Mouse (Mus musculus): ENCODE measurements around the gene N6amt1. TPM values are rescaled to one million over a fixed set of nuclear protein-coding genes. Genes with fewer than 3 reads are reported as not detected.

N6amt1 gene
- polyA plus RNA-seq, 1 experiment from 2014 or later = 21.9 TPM

DNA sequence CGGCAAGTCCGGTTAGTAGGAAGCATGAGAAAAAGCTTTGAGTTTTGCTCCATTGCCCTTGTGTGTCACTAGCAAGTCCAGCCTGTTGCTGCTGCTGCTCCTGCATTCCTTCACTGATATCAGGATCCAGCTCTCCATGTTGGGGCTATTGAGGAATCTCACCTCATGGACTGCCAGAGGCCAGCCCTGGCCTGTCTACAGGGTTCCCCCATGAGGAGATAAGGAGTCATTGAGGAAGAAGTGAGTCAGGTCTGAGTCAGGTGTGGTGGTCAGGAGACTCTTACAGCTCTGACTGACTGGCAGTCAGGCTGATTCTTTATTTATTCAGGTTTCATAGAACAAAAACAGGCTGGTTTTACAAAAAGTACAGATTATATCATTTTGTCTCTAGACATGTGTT lies 5.9 kb upstream of the N6amt1 start:
- Histone ChIP-seq H3K4me1 (peaks cover 4% of the 10 kb centered on the region; the same call in 1 of the 2 replicates), H3K27me3 (ENCODE audit: insufficient read depth, poor library complexity, severe bottlenecking) (no peaks in the 10 kb centered on the region), H3K4me3 (no peak overlapping the region), H3K9me3 (no peaks in the 10 kb centered on the region), H3K27ac (peak overlapping the region; percentile 23; the same call in 1 of the 2 replicates), H3K36me3 (no peaks in the 10 kb centered on the region)
- 80% methylated on average over 2 of the region's 2 CpGs for WGBS
- peak; percentile 85 for DNase-seq (ENCODE audit: low spot score)

DNA sequence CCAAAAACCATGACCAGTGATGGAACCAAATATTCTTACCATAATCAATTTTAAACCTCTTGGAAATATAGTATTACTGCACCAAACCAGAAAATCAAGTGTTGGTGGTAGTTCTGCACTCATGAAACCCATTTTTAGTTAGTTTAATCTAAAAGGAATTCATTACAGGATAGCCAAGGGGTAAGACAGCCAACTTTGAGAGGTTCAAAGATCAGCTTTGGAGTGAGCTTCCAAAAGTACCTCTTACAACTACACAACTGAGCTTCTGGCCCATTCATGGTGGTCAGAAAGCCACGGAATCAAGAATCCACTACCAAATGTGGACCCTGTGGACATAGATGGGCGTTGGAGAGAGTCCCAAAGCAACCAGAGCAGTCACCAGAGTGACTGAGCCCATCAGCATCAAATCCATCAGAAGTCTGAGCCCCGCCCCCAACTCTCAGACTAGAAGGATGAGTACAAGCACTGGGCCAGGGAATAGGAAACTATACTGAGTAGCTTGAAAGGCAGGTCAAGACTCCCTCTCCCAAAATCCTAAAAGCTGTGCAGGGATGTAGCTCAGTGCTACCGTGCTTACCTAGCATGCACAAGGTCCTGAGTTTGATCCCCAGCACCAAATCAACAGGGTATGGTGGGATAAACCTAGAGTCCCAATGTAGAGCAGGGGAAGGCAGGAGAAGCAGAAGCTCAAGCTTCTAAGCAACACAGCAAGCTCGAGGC lies 2.4 kb upstream of the N6amt1 start:
- H3K36me3 ChIP-seq = no peaks in the 10 kb centered on the region
- DNase-seq (ENCODE audit: low spot score) = peak; percentile 66
- no peaks in the 10 kb centered on the region for H3K27me3 ChIP-seq (ENCODE audit: insufficient read depth, poor library complexity, severe bottlenecking)
- peaks cover 4% of the 10 kb centered on the region; the same call in 1 of the 2 replicates for H3K4me1 ChIP-seq
- 75% methylated on average over 5 of the region's 5 CpGs for WGBS
- H3K4me3 ChIP-seq = no peak overlapping the region
- no peak overlapping the region for H3K27ac ChIP-seq
- no peaks in the 10 kb centered on the region for H3K9me3 ChIP-seq

DNA sequence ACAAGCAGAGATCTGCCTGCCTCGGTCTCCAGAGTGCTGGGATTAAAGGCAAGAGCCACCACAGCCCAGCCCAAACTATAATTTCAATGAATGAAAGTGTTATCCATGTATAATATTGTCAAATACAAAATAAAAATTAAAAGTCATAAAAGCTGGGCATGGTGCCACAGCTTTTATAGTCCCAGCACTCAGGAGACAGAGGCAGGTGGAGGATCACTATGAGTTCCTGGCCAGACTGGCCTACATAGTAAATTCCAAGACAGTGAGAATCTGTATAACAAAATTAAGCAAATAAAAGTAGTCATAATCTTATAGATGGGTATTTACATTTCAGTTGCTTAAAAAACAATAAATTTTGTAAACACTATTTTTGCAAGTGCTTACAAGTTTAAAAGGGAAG lies 380 bp upstream of the N6amt1 start:
- 98% methylated on average over 1 of the region's 1 CpGs for WGBS

GRCm38 (mm10) chr16:87354748-87355147 lies 763 bp downstream of the N6amt1 start:
- no peaks in the 10 kb centered on the region for H3K27me3 ChIP-seq (ENCODE audit: insufficient read depth, poor library complexity, severe bottlenecking)
- H3K36me3 ChIP-seq = peaks cover 26% of the 10 kb centered on the region
- H3K9me3 ChIP-seq = no peaks in the 10 kb centered on the region
- no peak for DNase-seq (ENCODE audit: low spot score)
- H3K4me3 ChIP-seq = peak overlapping the region; percentile 75
- peak overlapping the region; percentile 98; the same call in 1 of the 2 replicates for H3K27ac ChIP-seq
- H3K4me1 ChIP-seq = no peaks in the 10 kb centered on the region; the same call in 1 of the 2 replicates
- WGBS = 82% methylated on average over 7 of the region's 7 CpGs

More for the DNA sequence above, 380 bp upstream of the N6amt1 start:
- Histone ChIP-seq H3K4me3 (peak overlapping the region; percentile 75), H3K36me3 (peaks cover 17% of the 10 kb centered on the region; the same call in 1 of the 2 replicates), H3K4me1 (no peaks in the 10 kb centered on the region; the same call in 1 of the 2 replicates), H3K27me3 (ENCODE audit: insufficient read depth, poor library complexity, severe bottlenecking) (no peaks in the 10 kb centered on the region), H3K9me3 (no peaks in the 10 kb centered on the region), H3K27ac (peak overlapping the region; percentile 98)
- DNase-seq (ENCODE audit: low spot score) = no peak

DNA sequence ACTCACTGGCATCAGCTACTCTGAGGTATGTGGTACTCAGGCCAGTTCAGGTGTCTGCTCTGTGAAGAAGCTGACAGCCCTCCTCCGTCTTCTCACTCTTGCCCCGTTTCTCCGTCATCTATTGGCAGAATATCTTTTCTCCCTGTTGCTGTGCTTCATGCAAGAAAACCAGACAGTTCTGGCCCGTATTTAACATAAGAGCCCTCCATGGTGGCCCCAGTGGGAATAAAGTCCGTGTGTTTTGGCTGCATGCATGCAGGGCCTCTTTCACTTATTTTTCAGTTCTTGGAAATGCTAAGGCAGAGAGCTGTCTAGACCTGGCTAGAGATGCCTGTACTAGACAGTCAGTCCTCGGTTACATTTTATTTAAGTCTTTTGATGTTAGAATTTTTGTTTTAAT lies 6.1 kb downstream of the N6amt1 start:
- no peaks in the 10 kb centered on the region for H3K9me3 ChIP-seq
- H3K4me1 ChIP-seq = 0 out of 2 replicates have a peak, but pooled peaks cover 5% of the 10 kb centered on the region
- H3K27me3 ChIP-seq (ENCODE audit: insufficient read depth, poor library complexity, severe bottlenecking) = no peaks in the 10 kb centered on the region
- peaks cover 66% of the 10 kb centered on the region for H3K36me3 ChIP-seq
- no peak overlapping the region for H3K4me3 ChIP-seq
- peak; percentile 53 for DNase-seq (ENCODE audit: low spot score)
- no peak overlapping the region for H3K27ac ChIP-seq
- WGBS = 91% methylated on average over 6 of the region's 6 CpGs

DNA sequence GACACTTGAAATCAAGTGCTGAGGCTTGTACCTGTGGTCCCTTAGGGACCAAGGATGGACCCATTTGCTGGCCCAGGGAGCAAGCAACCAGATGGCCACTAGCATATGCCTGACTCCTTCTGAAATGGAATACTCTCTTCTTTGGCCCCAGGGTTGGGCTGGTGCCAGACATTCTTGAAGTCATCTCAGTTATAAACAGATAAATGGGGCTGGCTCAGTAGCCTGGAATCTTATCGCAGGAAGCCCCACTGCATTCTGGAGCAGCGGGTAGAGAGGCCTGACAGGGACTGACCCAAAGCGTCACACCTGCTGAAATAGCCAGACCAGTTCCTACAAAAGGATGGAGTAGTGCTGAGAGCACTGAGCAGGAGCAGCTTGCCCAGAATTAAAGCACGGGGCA lies 10.2 kb downstream of the N6amt1 start:
- 82% methylated on average over 4 of the region's 4 CpGs for WGBS
- Histone ChIP-seq H3K4me1 (0 out of 2 replicates have a peak, but pooled peaks cover 5% of the 10 kb centered on the region), H3K4me3 (no peak overlapping the region), H3K27ac (no peak overlapping the region), H3K27me3 (ENCODE audit: insufficient read depth, poor library complexity, severe bottlenecking) (no peaks in the 10 kb centered on the region), H3K9me3 (no peaks in the 10 kb centered on the region), H3K36me3 (peaks cover 72% of the 10 kb centered on the region)
- DNase-seq (ENCODE audit: low spot score) = peak; percentile 66

DNA sequence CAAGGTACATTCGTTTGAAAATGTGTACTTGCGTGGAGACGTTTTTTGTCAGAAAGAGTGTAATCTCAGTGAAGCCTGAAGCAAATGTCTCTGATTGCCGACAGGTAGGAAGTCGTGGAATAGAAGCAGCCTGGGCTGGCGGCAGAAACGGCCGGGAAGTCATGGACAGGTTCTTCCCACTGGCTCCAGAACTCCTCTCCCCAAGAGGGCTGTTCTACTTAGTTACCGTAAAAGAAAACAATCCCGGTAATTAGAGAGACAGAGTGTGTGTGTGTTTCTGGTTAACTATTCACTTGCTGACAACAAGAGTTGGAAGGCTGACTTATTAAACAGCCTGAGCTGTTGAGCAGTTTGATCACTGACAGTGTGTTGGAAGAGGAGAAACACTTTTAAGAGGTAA lies 12.1 kb downstream of the N6amt1 start:
- Histone ChIP-seq H3K27me3 (ENCODE audit: insufficient read depth, poor library complexity, severe bottlenecking) (no peaks in the 10 kb centered on the region), H3K4me3 (no peak overlapping the region), H3K36me3 (peaks cover 67% of the 10 kb centered on the region), H3K27ac (no peak overlapping the region), H3K4me1 (0 out of 2 replicates have a peak, but pooled peaks cover 5% of the 10 kb centered on the region), H3K9me3 (no peaks in the 10 kb centered on the region)
- 78% methylated on average over 10 of the region's 10 CpGs for WGBS
- no peak for DNase-seq (ENCODE audit: low spot score)

DNA sequence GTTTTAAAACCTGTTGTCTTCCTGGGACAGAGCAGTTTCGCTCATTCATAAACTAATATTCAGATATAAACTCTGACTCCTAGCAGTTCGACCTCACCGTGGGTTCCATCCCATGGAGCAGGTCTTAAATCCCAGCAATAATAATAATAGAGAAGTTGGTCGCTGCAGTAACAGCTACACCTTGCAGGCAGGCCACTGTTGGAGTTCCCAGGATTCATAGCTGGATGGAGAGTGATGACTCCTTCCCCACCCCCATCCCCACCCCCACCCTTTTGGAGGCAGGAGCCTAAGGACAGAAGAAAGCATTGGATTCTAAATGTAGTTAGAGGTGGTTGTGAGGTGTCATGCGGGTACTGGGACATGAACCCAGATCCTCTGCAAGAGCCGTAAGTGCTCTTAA lies 12.5 kb downstream of the N6amt1 start:
- H3K4me1 ChIP-seq = 0 out of 2 replicates have a peak, but pooled peaks cover 5% of the 10 kb centered on the region
- H3K4me3 ChIP-seq = no peak overlapping the region
- no peaks in the 10 kb centered on the region for H3K27me3 ChIP-seq (ENCODE audit: insufficient read depth, poor library complexity, severe bottlenecking)
- peaks cover 67% of the 10 kb centered on the region for H3K36me3 ChIP-seq
- no peaks in the 10 kb centered on the region for H3K9me3 ChIP-seq
- H3K27ac ChIP-seq = no peak overlapping the region
- WGBS = 94% methylated on average over 6 of the region's 6 CpGs
- peak; percentile 2 for DNase-seq (ENCODE audit: low spot score)

DNA sequence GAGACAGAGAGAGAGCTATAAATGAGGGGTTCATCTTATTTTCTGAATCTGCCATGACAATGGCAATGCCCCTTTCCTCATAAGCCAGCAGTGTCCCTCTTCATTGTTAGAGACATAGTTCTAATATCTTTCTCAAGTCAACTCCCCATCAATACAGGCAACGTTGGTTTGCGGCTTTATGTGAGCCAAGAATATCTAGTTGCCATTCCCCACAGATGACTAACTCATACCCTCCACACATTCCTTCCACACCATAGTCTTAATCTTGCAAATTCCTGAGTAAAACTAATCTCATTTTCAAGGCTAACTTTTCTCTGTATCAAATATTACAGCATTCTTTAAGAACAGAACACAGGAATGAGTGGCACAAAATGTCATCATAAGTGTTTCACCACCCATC lies 29.0 kb downstream of the N6amt1 start:
- Histone ChIP-seq H3K4me3 (no peak overlapping the region), H3K27me3 (ENCODE audit: insufficient read depth, poor library complexity, severe bottlenecking) (no peaks in the 10 kb centered on the region), H3K36me3 (peaks cover 80% of the 10 kb centered on the region), H3K4me1 (no peaks in the 10 kb centered on the region), H3K27ac (no peak overlapping the region), H3K9me3 (no peaks in the 10 kb centered on the region)
- DNase-seq (ENCODE audit: low spot score) = no peak
- 72% methylated on average over 2 of the region's 2 CpGs for WGBS

GRCm38 (mm10) chr16:87384366-87384765 lies 30.4 kb downstream of the N6amt1 start:
- H3K27me3 ChIP-seq (ENCODE audit: insufficient read depth, poor library complexity, severe bottlenecking) = no peaks in the 10 kb centered on the region
- no peak overlapping the region for H3K4me3 ChIP-seq
- H3K4me1 ChIP-seq = no peaks in the 10 kb centered on the region
- H3K27ac ChIP-seq = no peak overlapping the region
- 88% methylated on average over 2 of the region's 2 CpGs for WGBS
- H3K9me3 ChIP-seq = no peaks in the 10 kb centered on the region
- no peak for DNase-seq (ENCODE audit: low spot score)
- H3K36me3 ChIP-seq = peaks cover 75% of the 10 kb centered on the region

DNA sequence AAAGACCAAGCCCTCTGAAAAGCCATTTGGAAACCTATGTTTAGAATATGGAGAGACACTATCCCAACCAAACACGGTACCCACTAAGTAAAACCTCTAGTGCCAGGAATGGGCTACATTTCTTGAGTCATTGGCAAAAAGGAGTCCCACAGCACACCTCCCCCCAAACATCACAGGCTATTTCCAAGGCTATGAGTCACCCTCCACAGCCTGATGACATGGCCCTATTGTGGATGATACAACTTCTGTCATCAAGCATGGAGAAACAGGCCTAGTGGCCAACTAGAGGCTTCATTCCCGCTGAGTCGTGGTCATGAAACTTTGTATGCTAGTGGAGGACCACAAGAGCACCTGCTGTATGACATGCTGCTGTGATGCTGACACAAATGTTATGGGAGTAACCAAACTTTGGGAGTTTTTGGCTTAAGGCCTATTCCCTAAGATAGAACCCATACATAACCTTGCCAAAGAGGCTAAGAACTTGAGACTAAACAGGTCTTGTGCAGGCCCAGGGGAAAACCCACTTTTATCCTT lies 33.5 kb downstream of the N6amt1 start:
- WGBS = 93% methylated on average over 3 of the region's 3 CpGs
- H3K27me3 ChIP-seq (ENCODE audit: insufficient read depth, poor library complexity, severe bottlenecking) = no peaks in the 10 kb centered on the region
- H3K27ac ChIP-seq = no peak overlapping the region
- H3K4me1 ChIP-seq = no peaks in the 10 kb centered on the region
- H3K36me3 ChIP-seq = peaks cover 57% of the 10 kb centered on the region
- no peaks in the 10 kb centered on the region for H3K9me3 ChIP-seq
- no peak for DNase-seq (ENCODE audit: low spot score)
- no peak overlapping the region for H3K4me3 ChIP-seq

GRCm38 (mm10) chr16:87393813-87394548 lies 40.0 kb downstream of the N6amt1 start:
- WGBS = 43% methylated on average over 16 of the region's 16 CpGs

DNA sequence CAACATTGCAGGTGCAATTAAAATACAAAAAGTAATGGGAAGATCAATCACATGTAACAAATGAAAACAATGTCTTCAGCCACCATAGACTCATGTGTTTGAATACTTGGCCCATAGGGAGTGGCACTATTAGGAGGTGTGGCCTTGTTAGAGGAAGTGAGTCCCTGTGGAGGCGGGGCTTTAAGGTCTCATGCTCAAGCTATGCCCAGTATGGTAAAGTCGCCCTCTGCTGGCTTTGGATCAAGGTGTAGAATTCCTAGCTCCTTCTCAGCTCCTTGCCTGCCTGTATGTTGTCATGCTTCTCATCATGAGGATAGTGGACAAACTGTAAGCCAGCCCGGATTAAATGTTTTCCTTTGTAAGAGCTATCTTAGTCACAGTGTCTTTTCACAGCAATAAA lies 51.0 kb downstream of the N6amt1 start:
- peaks cover 91% of the 10 kb centered on the region for H3K36me3 ChIP-seq
- no peak for DNase-seq (ENCODE audit: low spot score)
- no peak overlapping the region for H3K4me3 ChIP-seq
- no peaks in the 10 kb centered on the region for H3K9me3 ChIP-seq
- H3K27ac ChIP-seq = no peak overlapping the region
- H3K27me3 ChIP-seq (ENCODE audit: insufficient read depth, poor library complexity, severe bottlenecking) = no peaks in the 10 kb centered on the region
- WGBS = 82% methylated on average over 3 of the region's 3 CpGs
- H3K4me1 ChIP-seq = no peaks in the 10 kb centered on the region

More at GRCm38 (mm10) chr16:87393813-87394548, 40.0 kb downstream of the N6amt1 start:
- DNase-seq (ENCODE audit: low spot score) = peak; percentile 78
- H3K27ac ChIP-seq = no peak overlapping the region
- peaks cover 3% of the 10 kb centered on the region; the same call in 1 of the 2 replicates for H3K4me1 ChIP-seq
- H3K9me3 ChIP-seq = no peaks in the 10 kb centered on the region
- H3K27me3 ChIP-seq (ENCODE audit: insufficient read depth, poor library complexity, severe bottlenecking) = no peaks in the 10 kb centered on the region
- no peak overlapping the region for H3K4me3 ChIP-seq
- peaks cover 65% of the 10 kb centered on the region for H3K36me3 ChIP-seq

Data from heart, embryonic 10.5 days (tissue).